Mouse (Mus musculus) brown adipose tissue, adult 24 weeks (tissue): Measurements from ENCODE around the gene Ltk. TPM values are rescaled to one million over a fixed set of nuclear protein-coding genes. Genes with fewer than 3 reads are reported as not detected.

Source experiments
- H3K27ac ChIP-seq: fragments of 200-500 bp; replicated peaks from 2 replicates; pipeline ENCODE4 v1.5.1; 2012; ENCODE audit warnings: low read depth, mild to moderate bottlenecking, low read length
- H3K4me1 ChIP-seq: fragments of 200-500 bp; 2 replicates; pipeline ENCODE4 v1.6.1; 2012; ENCODE audit warnings: low read length, mixed read lengths; ENCODE audit not compliant: control insufficient read depth, insufficient read depth, insufficient read length
- H3K4me3 ChIP-seq: fragments of 200-500 bp; 2 replicates; pipeline ENCODE4 v1.5.1; 2012; ENCODE audit warnings: low read depth, mild to moderate bottlenecking, low read length, moderate library complexity; ENCODE audit not compliant: insufficient read depth
- polyA plus RNA-seq: library from polyadenylated mRNA; stranded (reverse); fragments of >200 nt; gene quantifications from 2 replicates; pipeline ENCODE4 v1.2.4, GENCODE M21; 2012; ENCODE audit not compliant: missing spikeins, insufficient read depth, insufficient read length

Ltk gene
- not detected in 2 replicates for polyA plus RNA-seq

DNA sequence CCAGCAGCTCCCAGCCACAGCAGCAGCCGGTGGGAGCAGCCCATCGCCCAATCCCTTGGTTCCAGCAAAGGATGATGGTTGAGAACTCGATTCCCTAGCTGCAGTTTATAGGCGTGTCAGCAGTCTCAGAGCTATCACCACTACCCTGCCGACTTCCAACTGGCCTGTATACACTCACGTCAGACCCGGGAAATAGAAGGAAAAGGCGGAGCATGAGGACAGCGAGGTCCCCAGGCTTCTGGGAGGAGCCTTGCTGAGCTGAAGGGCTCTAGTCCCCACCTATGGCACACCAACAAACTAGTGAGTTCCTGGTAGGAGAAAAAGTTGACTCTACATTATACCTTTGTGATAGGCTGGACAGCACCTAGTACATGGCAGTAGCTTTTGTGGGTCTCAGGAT is at the start of gene Ltk:
Gene Ltk (minus strand): TSS at position 181 of the 400 bp plus-strand sequence.
- Histone ChIP-seq H3K4me3 (no peak within 1 kb of the TSS), H3K4me1 (no peaks in the 10 kb centered on the region), H3K27ac (no peak within 1 kb of the TSS)

DNA sequence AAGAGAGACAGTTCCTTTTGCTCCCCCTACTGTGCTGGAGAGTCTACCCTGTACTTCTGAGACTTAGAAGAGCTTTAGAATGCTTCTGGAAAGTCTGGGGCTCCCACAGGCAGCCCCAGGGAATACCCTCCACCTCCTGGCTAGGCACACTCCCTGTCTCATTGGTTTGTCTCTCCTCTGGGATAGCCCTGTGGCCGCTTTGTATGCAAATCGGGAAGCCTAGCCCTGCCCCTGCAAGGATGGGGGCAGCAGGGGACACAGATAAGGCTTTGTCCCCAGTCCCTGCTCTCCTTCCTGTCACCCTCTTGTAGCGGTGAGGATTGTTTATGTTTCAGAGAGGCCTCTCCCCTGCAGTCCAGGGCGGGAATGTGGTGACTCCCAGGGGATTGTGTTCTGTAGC is 48.6 kb upstream of the Ltk start:
- Histone ChIP-seq H3K27ac (no peak overlapping the region), H3K4me3 (no peak overlapping the region), H3K4me1 (no peaks in the 10 kb centered on the region)

GRCm38 (mm10) chr2:119808438-119808837 is 48.2 kb upstream of the Ltk start:
- H3K4me3 ChIP-seq: no peak overlapping the region
- H3K27ac ChIP-seq: no peak overlapping the region
- H3K4me1 ChIP-seq: no peaks in the 10 kb centered on the region

- H3K4me3 ChIP-seq: no peak overlapping the region
- H3K27ac ChIP-seq: no peak overlapping the region
- H3K4me1 ChIP-seq: no peaks in the 10 kb centered on the region
Observed at GRCm38 (mm10) chr2:119805536-119805935, 45.3 kb upstream of the Ltk start.

- H3K4me3 ChIP-seq: no peak overlapping the region
- no peak overlapping the region for H3K27ac ChIP-seq
- no peaks in the 10 kb centered on the region for H3K4me1 ChIP-seq
Observed at GRCm38 (mm10) chr2:119804776-119805175, 44.5 kb upstream of the Ltk start.

- Histone ChIP-seq H3K4me3 (no peak overlapping the region), H3K27ac (no peak overlapping the region), H3K4me1 (no peaks in the 10 kb centered on the region)
Observed at GRCm38 (mm10) chr2:119804275-119804628, 44.0 kb upstream of the Ltk start.

DNA sequence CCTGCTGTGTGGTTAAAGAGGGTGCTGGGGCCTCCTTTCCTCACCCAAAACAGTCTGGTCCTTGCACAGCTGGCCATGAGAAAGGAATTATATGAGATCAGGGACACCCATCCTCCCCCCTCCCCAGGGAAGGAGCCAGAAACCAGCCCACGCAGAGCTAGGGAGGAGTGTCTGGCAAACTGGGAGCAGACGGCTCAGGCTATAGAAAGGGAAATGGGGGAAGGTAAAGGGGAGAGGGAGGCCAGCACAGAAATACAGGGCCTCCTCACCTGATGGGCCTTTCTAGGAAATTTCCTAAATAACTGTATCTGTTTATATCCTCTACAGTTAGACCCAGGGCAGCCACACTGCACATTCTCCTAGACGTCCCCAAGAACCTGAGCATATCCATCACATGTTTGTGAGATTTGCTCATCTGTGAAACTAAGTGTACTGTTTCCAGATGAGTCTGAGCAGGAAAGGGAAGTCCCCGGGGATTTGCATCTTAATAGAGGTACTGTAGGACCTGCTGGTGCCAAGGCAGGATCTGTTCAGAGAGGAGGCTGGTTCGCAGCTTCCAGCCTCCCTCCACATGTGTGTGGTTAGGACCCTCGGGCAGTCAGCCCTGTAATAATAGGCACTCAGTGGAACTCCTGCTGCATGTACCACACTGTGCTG is 43.5 kb upstream of the Ltk start:
- H3K4me1 ChIP-seq: no peaks in the 10 kb centered on the region
- H3K27ac ChIP-seq: no peak overlapping the region
- no peak overlapping the region for H3K4me3 ChIP-seq

- no peak overlapping the region for H3K27ac ChIP-seq
- no peaks in the 10 kb centered on the region for H3K4me1 ChIP-seq
- no peak overlapping the region for H3K4me3 ChIP-seq
Observed at GRCm38 (mm10) chr2:119802767-119803617, 42.8 kb upstream of the Ltk start.

DNA sequence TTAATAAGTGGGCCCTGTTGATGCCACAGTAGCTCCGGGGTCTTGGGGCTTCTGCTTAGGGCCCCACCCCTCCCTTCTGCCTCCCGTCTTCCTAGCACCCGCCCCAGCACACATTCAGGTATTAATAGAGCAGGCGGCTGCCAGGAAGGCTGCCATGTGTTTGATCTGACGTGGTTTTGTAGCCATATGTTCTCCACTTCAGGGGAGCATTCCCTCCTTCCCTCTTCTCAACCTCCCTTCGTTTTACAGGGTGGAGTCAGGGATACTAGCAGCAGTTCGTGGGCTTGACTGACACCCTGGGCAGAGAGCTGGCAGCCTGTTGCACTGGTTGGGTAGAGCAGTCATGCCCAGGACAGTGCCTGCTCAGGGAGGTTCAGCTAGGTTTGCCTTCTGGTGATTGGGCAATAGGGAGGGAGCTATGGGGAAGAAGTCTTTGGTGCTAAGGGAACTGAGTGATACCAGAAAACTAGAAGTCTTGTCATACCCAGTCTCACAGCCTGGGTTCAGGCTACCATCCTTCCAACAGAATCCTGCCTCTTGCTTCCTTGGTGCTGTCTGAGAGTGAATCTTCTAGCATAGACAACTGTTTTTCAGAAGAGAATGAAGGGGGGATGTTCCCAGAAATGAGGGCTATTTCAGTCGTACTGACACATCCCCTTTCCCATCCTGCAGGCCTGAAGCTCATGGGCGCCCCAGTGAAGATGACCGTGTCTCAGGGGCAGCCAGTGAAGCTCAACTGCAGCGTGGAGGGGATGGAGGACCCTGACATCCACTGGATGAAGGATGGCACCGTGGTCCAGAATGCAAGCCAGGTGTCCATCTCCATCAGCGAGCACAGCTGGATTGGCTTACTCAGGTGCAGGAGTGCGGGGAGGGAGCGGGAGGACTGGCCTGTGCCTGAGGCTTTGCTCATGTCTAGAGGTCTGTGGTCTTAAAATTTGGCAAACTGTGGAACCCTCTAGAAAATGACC is 40.9 kb upstream of the Ltk start:
- no peak overlapping the region for H3K27ac ChIP-seq
- H3K4me3 ChIP-seq: peak overlapping the region; percentile 53; the same call in 1 of the 2 replicates
- H3K4me1 ChIP-seq: no peaks in the 10 kb centered on the region

- Histone ChIP-seq H3K27ac (no peak overlapping the region), H3K4me3 (peak overlapping the region; percentile 53), H3K4me1 (no peaks in the 10 kb centered on the region)
Observed at GRCm38 (mm10) chr2:119799961-119800550, 39.8 kb upstream of the Ltk start.

DNA sequence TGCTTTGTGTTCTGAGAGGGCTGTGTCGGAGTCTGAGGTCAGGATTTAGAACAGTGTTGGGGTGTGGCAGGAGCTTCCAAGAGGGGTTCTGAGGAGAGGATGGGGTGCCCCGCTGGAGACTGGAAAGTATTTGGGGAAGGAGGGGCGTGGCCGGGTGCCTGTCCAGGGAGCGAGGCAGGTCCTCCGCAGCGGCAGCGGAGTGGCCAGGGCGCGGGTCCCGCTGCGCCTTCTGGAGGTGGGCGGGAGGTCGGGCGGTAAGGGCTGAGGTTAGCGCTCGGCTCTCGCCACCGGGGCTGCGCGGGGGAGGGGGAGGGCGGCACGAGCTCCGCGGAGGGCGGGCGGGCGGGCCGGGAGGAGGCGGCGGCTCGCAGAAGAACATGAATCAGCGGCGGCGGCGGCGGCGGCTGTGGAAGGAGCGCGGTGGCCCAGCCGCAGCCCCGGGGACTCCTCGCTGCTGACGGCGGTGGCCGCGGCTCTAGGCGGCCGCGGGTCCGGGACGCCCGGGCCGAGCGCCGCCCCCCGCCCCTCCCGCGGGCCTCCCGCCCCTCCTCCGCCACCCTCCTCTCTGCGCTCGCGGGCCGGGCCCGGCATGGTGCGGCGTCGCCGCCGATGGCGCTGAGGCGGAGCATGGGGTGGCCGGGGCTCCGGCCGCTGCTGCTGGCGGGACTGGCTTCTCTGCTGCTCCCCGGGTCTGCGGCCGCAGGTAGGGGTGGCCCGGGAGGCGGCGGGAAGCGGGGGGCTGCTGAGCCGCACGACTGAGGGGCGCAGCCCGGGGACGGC is 39.1 kb upstream of the Ltk start:
- Histone ChIP-seq H3K4me1 (no peaks in the 10 kb centered on the region), H3K27ac (no peak overlapping the region), H3K4me3 (peak overlapping the region; percentile 53)

DNA sequence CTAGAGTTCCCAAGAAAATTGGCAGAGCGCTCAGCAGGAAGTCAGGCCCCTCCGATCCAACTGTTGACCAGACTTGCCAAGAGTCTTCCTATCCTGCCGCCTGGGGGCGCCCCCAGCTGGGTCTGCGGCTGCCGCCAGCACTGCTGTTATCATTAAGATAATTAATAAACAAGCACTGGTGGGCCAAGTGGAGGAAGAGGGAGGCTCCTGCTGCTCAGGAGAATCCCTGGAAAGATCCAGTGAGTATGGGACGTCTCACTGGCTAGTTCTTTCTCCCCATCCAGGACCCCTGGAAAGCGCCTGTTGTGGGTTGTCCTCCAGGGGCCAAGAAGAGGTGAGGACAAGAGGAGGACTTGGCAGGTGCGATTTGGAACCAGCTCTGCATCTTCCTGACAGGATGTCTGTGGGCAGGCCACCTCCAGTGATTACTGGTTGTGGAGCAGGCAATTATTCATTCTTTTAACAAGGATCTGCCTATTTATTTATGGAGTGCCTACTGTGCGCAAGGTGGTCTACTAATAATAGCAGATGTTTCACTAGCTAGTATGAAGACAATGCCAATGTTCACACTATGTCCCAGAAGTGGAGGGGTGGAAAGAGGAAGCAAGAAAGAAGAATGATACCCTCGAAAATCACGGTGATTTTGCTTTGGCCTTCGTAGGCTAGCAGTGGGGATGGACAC is 38.2 kb upstream of the Ltk start:
- no peaks in the 10 kb centered on the region for H3K4me1 ChIP-seq
- no peak overlapping the region for H3K27ac ChIP-seq
- peak overlapping the region; percentile 53 for H3K4me3 ChIP-seq

GRCm38 (mm10) chr2:119797279-119797783 is 37.1 kb upstream of the Ltk start, which contains the start of gene Tyro3:
Gene Tyro3, plus strand, starts transcription at chr2:119797733.
- H3K4me1 ChIP-seq: no peaks in the 10 kb centered on the region
- H3K27ac ChIP-seq: no peak within 1 kb of the TSS
- peak within 1 kb of the TSS; percentile 53; the same call in 1 of the 2 replicates for H3K4me3 ChIP-seq
